Mouse (Mus musculus) heart, embryonic 11.5 days (tissue): Measurements from ENCODE around the gene Rrp15. TPM values are rescaled to one million over a fixed set of nuclear protein-coding genes. Genes with fewer than 3 reads are reported as not detected.
"Not testable (repeated sequence)": the region's sequence is repeated elsewhere in the genome, so short reads cannot be mapped to it uniquely, and the experiment has no call there.

Source experiments
- ATAC-seq: fragments of 200-750 bp; cut with Nextera tagmentation; replicated peaks from 2 replicates; pipeline ENCODE4 v1.8.0; 2017; ENCODE audit warnings: moderate library complexity; ENCODE audit not compliant: insufficient number of reproducible peaks, low FRiP score, low TSS enrichment
- H3K27ac ChIP-seq: fragments of 300-500 bp; sonication (generic); 2 replicates; pipeline ENCODE4 v1.5.1; 2014; ENCODE audit warnings: mild to moderate bottlenecking, low read depth, low read length
- H3K27me3 ChIP-seq: fragments of 300-500 bp; sonication (generic); 2 replicates; pipeline ENCODE4 v1.6.1; 2014; ENCODE audit warnings: mild to moderate bottlenecking, low read length, mixed read lengths; ENCODE audit not compliant: control insufficient read depth, insufficient read depth
- H3K36me3 ChIP-seq: fragments of 300-500 bp; sonication (generic); 2 replicates; pipeline ENCODE4 v1.6.1; 2014; ENCODE audit warnings: mild to moderate bottlenecking, low read length, moderate library complexity, mixed read lengths; ENCODE audit not compliant: control insufficient read depth, insufficient read depth
- H3K4me1 ChIP-seq: fragments of 300-500 bp; sonication (generic); 2 replicates; pipeline ENCODE4 v1.6.1; 2014; ENCODE audit warnings: low read length; ENCODE audit not compliant: control insufficient read depth, insufficient read depth
- H3K4me2 ChIP-seq: fragments of 300-500 bp; sonication (generic); 2 replicates; pipeline ENCODE4 v1.6.1; 2014; ENCODE audit warnings: mild to moderate bottlenecking, moderate library complexity
- H3K4me3 ChIP-seq: fragments of 300-500 bp; sonication (generic); 2 replicates; pipeline ENCODE4 v1.5.1; 2014; ENCODE audit warnings: low read depth, low read length
- H3K9ac ChIP-seq: fragments of 300-500 bp; sonication (generic); 2 replicates; pipeline ENCODE4 v1.6.1; 2014; ENCODE audit warnings: mild to moderate bottlenecking, low read depth, low read length, moderate library complexity
- H3K9me3 ChIP-seq: fragments of 300-500 bp; sonication (generic); replicated peaks from 2 replicates; pipeline ENCODE4 v1.6.1; 2016; ENCODE audit warnings: low read length; ENCODE audit not compliant: control insufficient read depth
- WGBS: fragments of 180-500 bp; shearing (Covaris S2); extraction: QIAGEN DNeasy Blood & Tissue Kit; methylation state at CpG from one replicate; pipeline ENCODE4 v1.1.7; 2014; ENCODE audit not compliant: insufficient replicate concordance; 5-methylcytosine and 5-hydroxymethylcytosine counted together
- polyA plus RNA-seq: library from polyadenylated mRNA; unstranded; fragments of >200 nt; fragmentation: Nextera tagmentation; extraction: Ambion mirVana; gene quantifications from 2 replicates; pipeline ENCODE4 v1.2.1, GENCODE M21; 2014

The Rrp15 gene
- polyA plus RNA-seq, 1 experiment from 2014 or later, result 49.5 TPM

GRCm38 (mm10) chr1:186768392-186768791, 19.2 kb upstream of the Rrp15 start:
- Histone ChIP-seq H3K9ac (no peak overlapping the region), H3K36me3 (no peaks in the 10 kb centered on the region), H3K4me3 (no peak overlapping the region), H3K4me2 (no peak overlapping the region), H3K4me1 (no peaks in the 10 kb centered on the region), H3K27ac (no peak overlapping the region), H3K9me3 (no peaks in the 10 kb centered on the region), H3K27me3 (no peaks in the 10 kb centered on the region)
- ATAC-seq, result no peak
- WGBS, result 70% methylated on average over 1 of the region's 1 CpGs

GRCm38 (mm10) chr1:186763451-186763850, 14.3 kb upstream of the Rrp15 start:
- not testable (repeated sequence) for H3K9me3 ChIP-seq, H3K4me2 ChIP-seq, H3K9ac ChIP-seq, H3K4me3 ChIP-seq, H3K27me3 ChIP-seq, H3K27ac ChIP-seq, H3K4me1 ChIP-seq, H3K36me3 ChIP-seq, ATAC-seq
- 65% methylated on average over 6 of the region's 6 CpGs for WGBS

- Histone ChIP-seq H3K27ac (peak overlapping the region; percentile 42; the same call in 1 of the 2 replicates), H3K9ac (peak overlapping the region; percentile 96), H3K27me3 (no peaks in the 10 kb centered on the region), H3K4me3 (peak overlapping the region; percentile 91), H3K9me3 (no peaks in the 10 kb centered on the region), H3K4me2 (peak overlapping the region; percentile 92), H3K4me1 (peaks cover 13% of the 10 kb centered on the region), H3K36me3 (no peaks in the 10 kb centered on the region)
- 0 out of 2 replicates have a peak, but pooled peaks have one; percentile 49 for ATAC-seq
- WGBS, result 36% methylated on average over 10 of the region's 10 CpGs
These were observed 621 bp upstream of the Rrp15 start for GRCm38 (mm10) chr1:186749675-186750283.

- no peak overlapping the region for H3K27ac ChIP-seq
- H3K9ac ChIP-seq, result 0 out of 2 replicates have a peak overlapping the region, but pooled peaks have one; percentile 10
- no peaks in the 10 kb centered on the region for H3K27me3 ChIP-seq
- H3K36me3 ChIP-seq, result peaks cover 14% of the 10 kb centered on the region
- H3K4me3 ChIP-seq, result no peak overlapping the region
- no peak for ATAC-seq
- H3K4me2 ChIP-seq, result no peak overlapping the region
- WGBS, result 60% methylated on average over 7 of the region's 7 CpGs
- peaks cover 7% of the 10 kb centered on the region; the same call in 1 of the 2 replicates for H3K4me1 ChIP-seq
- no peaks in the 10 kb centered on the region for H3K9me3 ChIP-seq
These were observed 9.3 kb downstream of the Rrp15 start for GRCm38 (mm10) chr1:186739828-186740227.

- Histone ChIP-seq H3K27me3 (no peaks in the 10 kb centered on the region), H3K4me3 (no peak overlapping the region), H3K9me3 (no peaks in the 10 kb centered on the region), H3K27ac (no peak overlapping the region), H3K36me3 (peaks cover 14% of the 10 kb centered on the region), H3K9ac (no peak overlapping the region), H3K4me1 (no peaks in the 10 kb centered on the region), H3K4me2 (no peak overlapping the region)
- 88% methylated on average over 5 of the region's 5 CpGs for WGBS
- ATAC-seq, result no peak
These were observed 13.6 kb downstream of the Rrp15 start for GRCm38 (mm10) chr1:186735537-186735936.

- H3K4me1 ChIP-seq, result no peaks in the 10 kb centered on the region
- no peak overlapping the region for H3K9ac ChIP-seq
- no peak overlapping the region for H3K27ac ChIP-seq
- ATAC-seq, result no peak
- no peak overlapping the region for H3K4me3 ChIP-seq
- no peak overlapping the region for H3K4me2 ChIP-seq
- WGBS, result 87% methylated on average over 8 of the region's 8 CpGs
- H3K36me3 ChIP-seq, result peaks cover 11% of the 10 kb centered on the region
- no peaks in the 10 kb centered on the region for H3K27me3 ChIP-seq
- no peaks in the 10 kb centered on the region for H3K9me3 ChIP-seq
These were observed 16.1 kb downstream of the Rrp15 start for GRCm38 (mm10) chr1:186733052-186733451.

GRCm38 (mm10) chr1:186728778-186729177, 20.4 kb downstream of the Rrp15 start:
- Histone ChIP-seq H3K27me3 (no peaks in the 10 kb centered on the region), H3K9ac (no peak overlapping the region), H3K4me1 (no peaks in the 10 kb centered on the region), H3K27ac (no peak overlapping the region), H3K9me3 (no peaks in the 10 kb centered on the region), H3K36me3 (no peaks in the 10 kb centered on the region; the same call in 1 of the 2 replicates), H3K4me2 (no peak overlapping the region), H3K4me3 (no peak overlapping the region)
- 70% methylated on average over 4 of the region's 4 CpGs for WGBS
- ATAC-seq, result no peak

- Histone ChIP-seq H3K27ac (no peak overlapping the region), H3K9me3 (no peaks in the 10 kb centered on the region), H3K27me3 (no peaks in the 10 kb centered on the region), H3K36me3 (peaks cover 2% of the 10 kb centered on the region), H3K4me1 (no peaks in the 10 kb centered on the region), H3K4me3 (no peak overlapping the region), H3K9ac (no peak overlapping the region), H3K4me2 (no peak overlapping the region)
- no peak for ATAC-seq
- WGBS, result 91% methylated on average over 7 of the region's 7 CpGs
These were observed 23.0 kb downstream of the Rrp15 start for GRCm38 (mm10) chr1:186726117-186726516.

GRCm38 (mm10) chr1:186722299-186722698, 26.9 kb downstream of the Rrp15 start:
- Histone ChIP-seq H3K4me3 (no peak overlapping the region), H3K9me3 (no peaks in the 10 kb centered on the region), H3K4me1 (no peaks in the 10 kb centered on the region), H3K27ac (no peak overlapping the region), H3K27me3 (no peaks in the 10 kb centered on the region), H3K4me2 (no peak overlapping the region), H3K36me3 (peaks cover 14% of the 10 kb centered on the region), H3K9ac (no peak overlapping the region)
- ATAC-seq, result no peak
- 80% methylated on average over 9 of the region's 9 CpGs for WGBS
